Mouse (Mus musculus) 416B (cell line): Measurements from ENCODE around the gene Dpm2.

Experiments used
- DNase-seq: peaks from one replicate; pipeline ENCODE4 v3.0.0; 2011; ENCODE audit warnings: low read depth

The Dpm2 gene

DNA sequence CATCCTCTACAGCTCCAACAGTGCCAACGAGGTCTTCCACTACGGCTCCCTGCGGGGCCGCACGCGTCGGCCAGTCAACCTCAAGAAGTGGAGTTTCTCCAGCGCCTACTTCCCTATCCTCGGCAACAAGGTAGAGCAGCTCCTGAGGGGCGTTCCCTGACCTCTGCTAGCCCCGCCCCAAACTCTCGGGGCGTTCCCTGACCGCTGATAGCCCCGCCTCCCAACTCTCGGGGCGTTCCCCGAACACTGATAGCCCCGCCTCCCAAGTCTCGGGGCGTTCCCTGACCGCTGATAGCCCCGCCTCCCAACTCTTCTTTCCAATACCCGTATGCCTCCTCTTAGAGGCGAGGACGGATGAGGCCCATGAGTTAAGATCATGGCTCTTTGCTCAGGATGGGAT, 41.6 kb downstream of the Dpm2 start:
- DNase-seq, result no peak

DNA sequence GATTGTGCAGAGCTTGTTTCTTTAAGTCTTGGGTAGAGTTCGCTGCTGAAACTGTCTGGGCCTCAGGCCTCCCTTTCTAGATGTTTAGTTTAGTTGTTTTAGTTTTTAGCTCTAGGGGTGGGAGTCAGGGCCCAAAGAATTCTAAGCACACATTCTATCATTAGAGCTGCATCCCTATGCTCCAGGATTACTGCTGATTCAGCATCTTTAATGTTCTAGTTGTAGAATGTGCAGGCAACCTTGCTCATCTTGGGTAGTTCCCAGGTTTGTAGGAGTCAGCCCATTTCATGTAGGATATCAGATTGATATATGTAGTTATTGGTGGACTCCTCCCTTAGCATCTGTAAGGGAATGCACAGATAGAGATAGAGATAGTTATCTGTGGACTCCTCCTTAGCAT, 46.5 kb downstream of the Dpm2 start:
- DNase-seq, result no peak

DNA sequence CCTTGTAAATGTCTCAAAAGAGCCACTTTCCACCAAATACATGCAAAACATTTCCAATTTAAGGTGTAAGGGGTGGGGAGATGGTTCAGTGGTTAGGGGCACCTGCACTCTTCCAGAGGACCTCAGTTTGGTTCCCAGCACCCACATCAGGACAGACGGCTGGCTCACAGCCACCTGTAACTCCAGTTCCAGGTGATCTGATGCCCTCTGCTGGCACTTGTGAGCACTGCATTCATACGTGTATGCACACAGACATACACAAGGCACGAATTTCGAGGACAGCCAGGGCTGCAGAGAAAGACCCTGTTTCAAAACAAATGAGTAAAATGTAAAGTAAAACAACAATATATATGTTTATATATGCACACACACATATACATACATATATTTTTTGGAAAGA, 46.9 kb downstream of the Dpm2 start:
- DNase-seq, result peak; percentile 28

DNA sequence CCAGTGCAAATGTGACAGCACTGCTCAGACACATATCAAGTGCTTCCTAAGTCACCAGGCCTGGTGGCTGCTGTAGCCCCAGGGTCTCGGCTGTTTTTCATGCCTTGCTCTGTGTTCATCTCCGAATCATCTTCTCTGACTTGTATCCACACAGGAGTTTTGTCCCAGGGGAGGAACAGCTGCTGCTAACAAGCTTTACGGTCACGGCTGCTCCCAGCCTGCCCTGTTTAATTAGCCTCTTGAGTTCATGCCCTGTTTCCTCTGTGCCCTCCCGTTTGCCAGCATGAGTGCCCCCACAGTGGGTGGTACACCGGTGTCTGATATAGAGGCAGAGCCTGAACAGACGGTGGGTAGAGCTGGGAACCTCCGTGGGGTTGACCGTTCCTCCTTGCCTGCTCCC, 47.4 kb downstream of the Dpm2 start:
- DNase-seq, result no peak

DNA sequence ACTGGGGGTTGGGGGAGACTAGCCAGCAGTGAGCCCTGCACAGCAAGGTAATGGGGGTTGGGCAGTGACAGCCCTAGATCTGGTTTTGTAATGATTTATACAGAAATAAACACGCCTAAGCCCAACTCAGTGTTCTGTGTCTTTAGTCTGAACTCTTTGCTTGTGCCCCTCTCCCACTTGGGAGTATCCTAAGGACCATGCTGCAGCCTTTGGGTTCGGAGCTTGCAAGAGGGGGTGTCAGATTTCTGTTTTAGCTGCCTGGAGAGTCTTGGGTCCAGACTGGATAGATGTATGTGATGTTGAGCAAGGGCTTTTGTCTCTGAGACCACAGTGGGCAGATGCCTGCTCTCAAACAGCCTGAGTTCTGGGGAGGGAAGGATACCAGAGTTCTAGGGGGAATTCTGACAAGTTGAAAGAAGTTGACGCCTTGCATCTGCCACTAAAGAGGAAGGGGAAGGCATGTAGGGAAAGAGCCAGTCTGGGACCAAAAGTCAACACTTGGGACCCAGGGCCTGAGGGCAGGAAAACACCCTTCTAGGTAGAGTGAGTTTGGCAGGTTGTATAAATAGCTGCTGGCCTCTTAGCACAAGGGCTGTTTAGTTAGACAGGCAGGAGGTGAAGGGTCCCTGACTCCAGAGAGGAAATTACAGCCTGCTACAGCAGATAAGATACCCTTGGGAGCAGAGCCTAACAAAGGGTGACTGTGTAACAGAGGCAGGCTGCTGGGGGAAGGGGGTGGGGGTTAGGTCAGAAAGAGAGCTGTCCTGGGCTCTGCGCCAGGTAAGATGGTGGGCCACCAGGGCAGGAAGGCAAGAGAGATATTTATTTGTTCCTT, 50.2 kb downstream of the Dpm2 start:
- DNase-seq, result peak; percentile 52

DNA sequence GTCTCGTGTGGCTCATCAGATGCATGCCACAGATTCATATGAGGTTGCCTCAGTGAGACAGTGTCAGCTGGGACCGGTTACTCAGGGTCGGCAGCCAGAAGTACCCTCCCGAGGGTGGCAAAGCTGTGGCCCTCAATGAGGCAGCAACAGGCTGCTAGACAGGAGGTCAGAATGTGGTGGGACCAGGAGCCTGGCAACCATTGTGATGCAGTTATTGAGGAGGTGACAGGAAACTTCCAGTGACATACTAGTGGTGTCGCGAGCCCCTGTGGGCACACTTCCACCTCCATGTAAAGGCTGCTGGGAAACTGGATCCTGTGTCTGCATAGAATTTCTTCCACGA, 50.8 kb downstream of the Dpm2 start, which contains the start of gene Ak1:
Ak1 (plus strand) TSS at position 242 of the 343 bp plus-strand sequence.
- no peak for DNase-seq
